Mouse (Mus musculus) limb, embryonic 11.5 days (tissue): ENCODE data around the gene Coro2a. TPM values are rescaled to one million over a fixed set of nuclear protein-coding genes. Genes with fewer than 3 reads are reported as not detected.
"Not testable (repeated sequence)": the region's sequence is repeated elsewhere in the genome, so short reads cannot be mapped to it uniquely, and the experiment has no call there.

Experiments used
- ATAC-seq: fragments of 200-750 bp; cut with Nextera tagmentation; 2 replicates; pipeline ENCODE4 v1.8.0; 2017; ENCODE audit warnings: low read depth; ENCODE audit not compliant: insufficient number of reproducible peaks, low FRiP score, low TSS enrichment
- DNase-seq: peaks from one replicate; pipeline ENCODE4 v3.0.0-alpha.2; 2015; ENCODE audit warnings: low spot score
- H3K27ac ChIP-seq: fragments of 300-500 bp; sonication (generic); replicated peaks from 2 replicates; pipeline ENCODE4 v1.5.1; 2014; ENCODE audit warnings: low read depth, mild to moderate bottlenecking, low read length
- H3K27me3 ChIP-seq: fragments of 300-500 bp; sonication (generic); 2 replicates; pipeline ENCODE4 v1.6.1; 2014; ENCODE audit warnings: mild to moderate bottlenecking, low read length, mixed read lengths; ENCODE audit not compliant: control insufficient read depth, insufficient read depth
- H3K36me3 ChIP-seq: fragments of 300-500 bp; sonication (generic); 2 replicates; pipeline ENCODE4 v1.6.1; 2014; ENCODE audit warnings: mild to moderate bottlenecking, low read length, moderate library complexity, mixed read lengths; ENCODE audit not compliant: control insufficient read depth, insufficient read depth
- H3K4me1 ChIP-seq: fragments of 300-500 bp; sonication (generic); 2 replicates; pipeline ENCODE4 v1.6.1; 2014; ENCODE audit warnings: low read length, mixed read lengths; ENCODE audit not compliant: control insufficient read depth, insufficient read depth
- H3K4me2 ChIP-seq: fragments of 300-500 bp; sonication (generic); 2 replicates; pipeline ENCODE4 v1.6.1; 2014; ENCODE audit warnings: low read depth, mild to moderate bottlenecking, moderate library complexity; ENCODE audit not compliant: severe bottlenecking
- H3K4me3 ChIP-seq: fragments of 300-500 bp; sonication (generic); 2 replicates; pipeline ENCODE4 v1.5.1; 2014; ENCODE audit warnings: low read depth, low read length
- H3K9ac ChIP-seq: fragments of 300-500 bp; sonication (generic); 2 replicates; pipeline ENCODE4 v1.6.1; 2014; ENCODE audit warnings: mild to moderate bottlenecking, low read length
- H3K9me3 ChIP-seq: fragments of 300-500 bp; sonication (generic); 2 replicates; pipeline ENCODE4 v1.6.1; 2016; ENCODE audit warnings: low read length; ENCODE audit not compliant: control insufficient read depth
- WGBS: fragments of 180-500 bp; shearing (Covaris S2); extraction: QIAGEN DNeasy Blood & Tissue Kit; methylation state at CpG from one replicate; pipeline ENCODE4 v1.1.7; 2014; 5-methylcytosine and 5-hydroxymethylcytosine counted together
- polyA plus RNA-seq: library from polyadenylated mRNA; unstranded; fragments of >200 nt; fragmentation: Nextera tagmentation; extraction: Ambion mirVana; gene quantifications from 2 replicates; pipeline ENCODE4 v1.2.1, GENCODE M21; 2014

Coro2a gene
- polyA plus RNA-seq, 1 experiment from 2014 or later: 1.7 TPM

- no peak overlapping the region for H3K9ac ChIP-seq
- whole genome bisulfite sequencing: 86% methylated on average over 16 of the region's 16 CpGs
- no peaks in the 10 kb centered on the region for H3K36me3 ChIP-seq
- no peak overlapping the region for H3K4me2 ChIP-seq
- H3K27ac ChIP-seq: no peak overlapping the region
- no peaks in the 10 kb centered on the region for H3K4me1 ChIP-seq
- no peak for ATAC-seq
- H3K9me3 ChIP-seq: no peaks in the 10 kb centered on the region
- DNase-seq: no peak
- H3K27me3 ChIP-seq: no peaks in the 10 kb centered on the region
- no peak overlapping the region for H3K4me3 ChIP-seq
These were observed 33.9 kb upstream of the Coro2a start for GRCm38 (mm10) chr4:46635702-46636430.

GRCm38 (mm10) chr4:46634881-46635280, 32.9 kb upstream of the Coro2a start:
- H3K27ac ChIP-seq: no peak overlapping the region
- no peak overlapping the region for H3K4me3 ChIP-seq
- H3K4me2 ChIP-seq: no peak overlapping the region
- no peaks in the 10 kb centered on the region for H3K36me3 ChIP-seq
- no peaks in the 10 kb centered on the region for H3K27me3 ChIP-seq
- 62% methylated on average over 6 of the region's 6 CpGs for WGBS
- no peak for ATAC-seq
- no peaks in the 10 kb centered on the region for H3K9me3 ChIP-seq
- H3K4me1 ChIP-seq: no peaks in the 10 kb centered on the region
- no peak for DNase-seq
- H3K9ac ChIP-seq: no peak overlapping the region

GRCm38 (mm10) chr4:46633565-46633964, 31.6 kb upstream of the Coro2a start:
- ATAC-seq, H3K4me2 ChIP-seq, H3K36me3 ChIP-seq, DNase-seq, H3K4me1 ChIP-seq, H3K4me3 ChIP-seq, H3K9me3 ChIP-seq, H3K27me3 ChIP-seq, H3K27ac ChIP-seq, H3K9ac ChIP-seq: not testable (repeated sequence)
- WGBS: 71% methylated on average over 6 of the region's 6 CpGs

GRCm38 (mm10) chr4:46632465-46632864, 30.5 kb upstream of the Coro2a start:
- peaks cover 6% of the 10 kb centered on the region for H3K4me1 ChIP-seq
- H3K9ac ChIP-seq: no peak overlapping the region
- H3K4me2 ChIP-seq: no peak overlapping the region
- H3K9me3 ChIP-seq: no peaks in the 10 kb centered on the region
- no peak overlapping the region for H3K27ac ChIP-seq
- no peaks in the 10 kb centered on the region for H3K36me3 ChIP-seq
- WGBS: 80% methylated on average over 2 of the region's 2 CpGs
- ATAC-seq: no peak
- H3K4me3 ChIP-seq: no peak overlapping the region
- H3K27me3 ChIP-seq: no peaks in the 10 kb centered on the region
- no peak for DNase-seq

GRCm38 (mm10) chr4:46630390-46630789, 28.4 kb upstream of the Coro2a start:
- ATAC-seq (no peak), DNase-seq (no peak)
- 50% methylated on average over 9 of the region's 9 CpGs for WGBS
- Histone ChIP-seq H3K4me1 (peaks cover 6% of the 10 kb centered on the region), H3K36me3 (no peaks in the 10 kb centered on the region), H3K4me3 (no peak overlapping the region), H3K4me2 (no peak overlapping the region), H3K9me3 (no peaks in the 10 kb centered on the region), H3K27me3 (no peaks in the 10 kb centered on the region), H3K9ac (no peak overlapping the region), H3K27ac (no peak overlapping the region)

- Histone ChIP-seq H3K9me3 (no peaks in the 10 kb centered on the region), H3K27ac (no peak overlapping the region), H3K9ac (no peak overlapping the region), H3K27me3 (no peaks in the 10 kb centered on the region), H3K4me3 (no peak overlapping the region), H3K36me3 (no peaks in the 10 kb centered on the region), H3K4me1 (peaks cover 6% of the 10 kb centered on the region), H3K4me2 (no peak overlapping the region)
- ATAC-seq (no peak), DNase-seq (no peak)
- 39% methylated on average over 9 of the region's 9 CpGs for WGBS
These were observed 26.9 kb upstream of the Coro2a start for GRCm38 (mm10) chr4:46628873-46629272.

GRCm38 (mm10) chr4:46628081-46628480, 26.1 kb upstream of the Coro2a start:
- H3K27ac ChIP-seq: no peak overlapping the region
- no peaks in the 10 kb centered on the region for H3K27me3 ChIP-seq
- H3K9me3 ChIP-seq: no peaks in the 10 kb centered on the region
- 75% methylated on average over 11 of the region's 11 CpGs for WGBS
- ATAC-seq (no peak), DNase-seq (no peak)
- no peak overlapping the region for H3K9ac ChIP-seq
- H3K4me2 ChIP-seq: no peak overlapping the region
- H3K36me3 ChIP-seq: no peaks in the 10 kb centered on the region
- peaks cover 6% of the 10 kb centered on the region for H3K4me1 ChIP-seq
- H3K4me3 ChIP-seq: no peak overlapping the region

GRCm38 (mm10) chr4:46625101-46625500, 23.1 kb upstream of the Coro2a start:
- 83% methylated on average over 10 of the region's 10 CpGs for WGBS

GRCm38 (mm10) chr4:46623007-46623406, 21.0 kb upstream of the Coro2a start:
- Histone ChIP-seq H3K4me2 (no peak overlapping the region), H3K27me3 (0 out of 2 replicates have a peak, but pooled peaks cover 7% of the 10 kb centered on the region), H3K27ac (no peak overlapping the region), H3K9ac (no peak overlapping the region), H3K36me3 (no peaks in the 10 kb centered on the region), H3K4me1 (no peaks in the 10 kb centered on the region), H3K9me3 (no peaks in the 10 kb centered on the region), H3K4me3 (no peak overlapping the region)
- ATAC-seq: no peak
- DNase-seq: no peak
- WGBS: 91% methylated on average over 5 of the region's 5 CpGs

More at GRCm38 (mm10) chr4:46625101-46625500, 23.1 kb upstream of the Coro2a start:
- Histone ChIP-seq H3K27me3 (0 out of 2 replicates have a peak, but pooled peaks cover 7% of the 10 kb centered on the region), H3K4me1 (peaks cover 6% of the 10 kb centered on the region), H3K9me3 (no peaks in the 10 kb centered on the region), H3K27ac (no peak overlapping the region), H3K9ac (no peak overlapping the region), H3K4me2 (no peak overlapping the region), H3K36me3 (no peaks in the 10 kb centered on the region), H3K4me3 (no peak overlapping the region)
- no peak for DNase-seq
- ATAC-seq: no peak
